Mouse (Mus musculus): ENCODE measurements around the gene Tdpoz5. TPM values are rescaled to one million over a fixed set of nuclear protein-coding genes. Genes with fewer than 3 reads are reported as not detected.
"Not testable (repeated sequence)": the region's sequence is repeated elsewhere in the genome, so short reads cannot be mapped to it uniquely, and the experiment has no call there.

Tdpoz5 gene
- polyA plus RNA-seq (2012; ENCODE audit: insufficient read depth, low replicate concordance) = not detected in 2 replicates

DNA sequence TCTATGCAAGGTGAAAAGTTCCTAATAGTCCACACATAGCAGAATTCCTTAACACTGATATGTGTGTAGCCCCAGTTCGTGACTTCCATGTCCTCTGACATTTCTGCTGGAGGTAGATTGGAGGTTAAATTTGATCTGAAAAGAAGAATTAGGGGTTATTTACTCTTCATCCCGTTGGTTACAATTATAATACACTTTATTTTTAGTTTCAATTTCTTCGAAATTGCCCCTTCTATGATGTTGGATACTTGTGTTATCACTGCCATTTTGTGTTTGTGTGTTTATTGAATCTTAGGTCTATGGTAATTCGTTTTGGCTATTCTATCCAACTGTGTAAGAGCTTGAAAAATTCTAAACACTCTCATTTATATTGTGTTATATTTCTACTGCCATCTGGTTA is at the start of gene Tdpoz5:
Tdpoz5 (minus strand) TSS at position 101 of the 400 bp plus-strand sequence.
- not testable (repeated sequence) for H3K4me1 ChIP-seq; H3K9me3 ChIP-seq; H3K36me3 ChIP-seq (replicated peaks; ENCODE audit: low read length); H3K4me3 ChIP-seq (replicated peaks); H3K27me3 ChIP-seq (replicated peaks)

GRCm38 (mm10) chr3:93968938-93969337 is 7.8 kb upstream of the Tdpoz5 start:
- not testable (repeated sequence) for H3K4me3 ChIP-seq (replicated peaks); H3K4me1 ChIP-seq; H3K36me3 ChIP-seq (replicated peaks; ENCODE audit: low read length); H3K27me3 ChIP-seq (replicated peaks); H3K9me3 ChIP-seq

DNA sequence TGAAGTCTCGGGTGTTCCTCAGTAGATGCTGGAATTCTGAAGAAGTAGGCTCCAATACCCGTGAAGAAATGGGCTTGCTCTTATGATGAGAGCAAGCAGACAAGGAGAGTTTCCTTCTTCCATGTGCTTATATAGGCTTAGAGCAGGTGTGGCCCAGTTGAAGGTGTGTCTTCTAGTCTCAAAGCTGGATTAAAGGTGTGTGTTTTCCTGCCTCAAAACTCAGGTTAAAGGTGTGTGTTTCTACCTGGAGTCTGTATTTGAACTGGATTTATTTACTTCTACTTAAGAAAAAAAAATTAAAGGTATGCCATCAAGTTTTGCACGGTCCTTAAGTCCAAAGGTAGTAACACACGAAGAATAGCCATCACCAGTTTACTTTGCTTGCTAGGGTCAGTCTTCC is 17.7 kb downstream of the Tdpoz5 start, which contains the start of gene Gm9117:
Gm9117 (minus strand) TSS at position 101 of the 400 bp plus-strand sequence.
- H3K4me3 ChIP-seq (replicated peaks); H3K9me3 ChIP-seq; H3K27me3 ChIP-seq (replicated peaks); H3K36me3 ChIP-seq (replicated peaks; ENCODE audit: low read length); H3K4me1 ChIP-seq: not testable (repeated sequence)

DNA sequence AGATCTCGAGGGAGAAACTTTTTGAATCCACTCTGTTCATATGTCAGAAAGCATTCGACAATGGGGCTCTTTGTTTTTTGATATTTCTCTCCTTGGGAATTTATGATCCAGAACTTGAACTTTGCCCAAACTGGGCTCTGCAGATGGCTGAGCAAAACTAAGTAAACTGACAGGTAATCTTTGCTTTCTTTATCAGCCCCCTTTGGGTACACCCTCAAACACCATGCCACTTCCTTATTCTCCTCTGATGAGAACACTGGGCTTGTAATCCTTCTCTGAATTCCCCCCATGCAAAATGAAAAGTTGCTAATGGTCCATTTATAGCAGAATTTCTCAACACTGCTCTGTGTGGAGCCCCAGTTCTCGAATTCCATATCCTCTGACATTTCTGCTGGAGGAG is 22.7 kb downstream of the Tdpoz5 start:
- H3K27me3 ChIP-seq (replicated peaks); H3K9me3 ChIP-seq; H3K4me3 ChIP-seq (replicated peaks); H3K4me1 ChIP-seq; H3K36me3 ChIP-seq (replicated peaks; ENCODE audit: low read length): not testable (repeated sequence)

Other genes with a start within 250 kb of the Tdpoz5 start
- not detected in 2 replicates for gene Gm5773, start 188.3 kb downstream of the Tdpoz5 start, polyA plus RNA-seq (2012; ENCODE audit: insufficient read depth, low replicate concordance)
- not detected in 2 replicates for gene Tdpoz4, start 164.9 kb downstream of the Tdpoz5 start, polyA plus RNA-seq (2012; ENCODE audit: insufficient read depth, low replicate concordance)
- not detected in 2 replicates for gene Tdpoz3, start 135.3 kb downstream of the Tdpoz5 start, polyA plus RNA-seq (2012; ENCODE audit: insufficient read depth, low replicate concordance)
- gene Gm9117, start 17.8 kb downstream of the Tdpoz5 start, polyA plus RNA-seq (2012; ENCODE audit: insufficient read depth, low replicate concordance) = not detected in 2 replicates
- not detected in 2 replicates for gene Gm9125, start 93.6 kb upstream of the Tdpoz5 start, polyA plus RNA-seq (2012; ENCODE audit: insufficient read depth, low replicate concordance)
- not detected in 2 replicates for gene Gm10697, start 111.3 kb upstream of the Tdpoz5 start, polyA plus RNA-seq (2012; ENCODE audit: insufficient read depth, low replicate concordance)
- gene Gm10696, start 216.9 kb upstream of the Tdpoz5 start, polyA plus RNA-seq (2012; ENCODE audit: insufficient read depth, low replicate concordance) = 1.5 TPM in 1 of 2 replicates, not detected in the other
- gene Gm5286, start 235.4 kb upstream of the Tdpoz5 start, polyA plus RNA-seq (2012; ENCODE audit: insufficient read depth, low replicate concordance) = not detected in 2 replicates

Data from megakaryocyte, embryonic 14.5 days (primary cell).